Mouse (Mus musculus) Patski (cell line): Measurements from ENCODE around the gene Matk. TPM values are rescaled to one million over a fixed set of nuclear protein-coding genes. Genes with fewer than 3 reads are reported as not detected.

Source experiments
- ATAC-seq: fragments of 100-300 bp; one replicate; pipeline ENCODE4 v1.8.0; 2021
- CTCF ChIA-PET: fragments of 350-600 bp; sonication (Branson Sonifier 250); formaldehyde crosslinking; loops from one replicate; lab custom pipeline; 2022; ENCODE audit warnings: inconsistent platforms; lab: Charles Lee
- POLR2A ChIA-PET: fragments of 350-600 bp; sonication (Branson Sonifier 250); formaldehyde crosslinking; loops from one replicate; lab custom pipeline; 2022; ENCODE audit warnings: antibody characterized with exemption, inconsistent platforms; lab: Charles Lee
- DNase-seq: peaks from one replicate; pipeline ENCODE4 v3.0.0-alpha.2; 2011; ENCODE audit warnings: low read depth, low spot score
- H3K27me3 ChIP-seq: fragments of 371-371 bp; one replicate; pipeline ENCODE4 v1.5.1; 2021
- CTCF ChIP-seq: fragments of 100-300 bp; IDR thresholded peaks from one replicate; pipeline ENCODE4 v1.5.1; 2021
- in situ Hi-C: fragments of 300-500 bp; cut with MboI; formaldehyde crosslinking; loops from 3 replicates; pipeline ENCODE4 v1.11.1; 2018; ENCODE audit warnings: low pct_unique_long_range_greater_than_20kb, mixed read lengths
- polyA plus RNA-seq: library from polyadenylated mRNA; unstranded; gene quantifications from one replicate; pipeline ENCODE4 v1.2.3, GENCODE M21; 2021

Gene Matk
- polyA plus RNA-seq, 1 experiment from 2014 or later: 1.5 TPM

GRCm38 (mm10) chr10:81265540-81265939 is 12.8 kb downstream of the Matk start:
- in situ Hi-C loops: no loop called here
- ChIA-PET CTCF (interaction anchor here (0.7 to 1.4 kb wide), 3 partner anchors 12 to 25 kb away, joined by 3 to 6 read pairs (median 4); no protein-coding TSS in a partner anchor), POLR2A (interaction anchor here (1.0 kb wide), 1 partner anchor 24 kb away, joined by 3 read pairs; no protein-coding TSS in a partner anchor)
- no peaks in the 10 kb centered on the region for H3K27me3 ChIP-seq
- no peak for TF ChIP-seq CTCF
- no peak for DNase-seq
- no peak for ATAC-seq

GRCm38 (mm10) chr10:81266211-81267105 is 13.7 kb downstream of the Matk start, which contains the start of the genes Mrpl54 and Apba3:
Mrpl54 (minus strand) TSS chr10:81266934.
Apba3 (plus strand) TSS chr10:81266960.
- peak; percentile 66 for DNase-seq
- TF ChIP-seq CTCF: no peak
- ChIA-PET POLR2A (interaction anchor here (0.6 kb wide), 1 partner anchor 1190 kb away, joined by 5 read pairs; no protein-coding TSS in a partner anchor), CTCF (interaction anchor here (0.7 to 1.4 kb wide), 5 partner anchors 12 to 26 kb away, joined by 3 to 6 read pairs (median 3); no protein-coding TSS in a partner anchor)
- in situ Hi-C loops: no loop called here
- H3K27me3 ChIP-seq: no peaks in the 10 kb centered on the region
- peak; percentile 63 for ATAC-seq

- no peaks in the 10 kb centered on the region for H3K27me3 ChIP-seq
- peak; percentile 66 for DNase-seq
- no peak for TF ChIP-seq CTCF
- no peak for ATAC-seq
- ChIA-PET POLR2A (interaction anchor here (2.0 kb wide), 1 partner anchor 17 kb away, joined by 8 read pairs; no protein-coding TSS in a partner anchor), CTCF (interaction anchor here (2.1 kb wide), 1 partner anchor 21 kb away, joined by 6 read pairs; no protein-coding TSS in a partner anchor)
- in situ Hi-C loops: no loop called here
Observed at GRCm38 (mm10) chr10:81268056-81268455, 15.3 kb downstream of the Matk start.

- in situ Hi-C loops: no loop called here
- no peak for DNase-seq
- no peaks in the 10 kb centered on the region for H3K27me3 ChIP-seq
- ATAC-seq: no peak
- no peak for TF ChIP-seq CTCF
- ChIA-PET POLR2A (interaction anchor here (2.0 kb wide), 1 partner anchor 16 kb away, joined by 8 read pairs; no protein-coding TSS in a partner anchor), CTCF (interaction anchor here (1.3 to 2.1 kb wide), 2 partner anchors 20 to 24 kb away, joined by 5 to 6 read pairs; partner anchors contain the start of gene Pip5k1c)
Observed at GRCm38 (mm10) chr10:81268643-81269412, 16.1 kb downstream of the Matk start.

- CTCF ChIA-PET: no interaction called here
- DNase-seq: no peak
- no peak for ATAC-seq
- POLR2A ChIA-PET: no interaction called here
- no peak for TF ChIP-seq CTCF
- in situ Hi-C loops: no loop called here
- no peaks in the 10 kb centered on the region for H3K27me3 ChIP-seq
Observed at GRCm38 (mm10) chr10:81272356-81272755, 19.6 kb downstream of the Matk start.

GRCm38 (mm10) chr10:81273842-81274241 is 21.1 kb downstream of the Matk start:
- no peak for ATAC-seq
- POLR2A ChIA-PET: no interaction called here
- in situ Hi-C loops: no loop called here
- no peaks in the 10 kb centered on the region for H3K27me3 ChIP-seq
- no peak for TF ChIP-seq CTCF
- DNase-seq: no peak
- CTCF ChIA-PET: interaction anchor here (1.4 kb wide), 1 partner anchor 19 kb away, joined by 4 read pairs; the partner anchor contains the start of gene Pip5k1c

GRCm38 (mm10) chr10:81277676-81278075 is 24.9 kb downstream of the Matk start:
- in situ Hi-C loops: no loop called here
- POLR2A ChIA-PET: no interaction called here

GRCm38 (mm10) chr10:81279496-81279895 is 26.8 kb downstream of the Matk start:
- no peak for TF ChIP-seq CTCF
- CTCF ChIA-PET: interaction anchor here (1.2 kb wide), 1 partner anchor 26 kb away, joined by 3 read pairs; no protein-coding TSS in a partner anchor
- in situ Hi-C loops: no loop called here
- H3K27me3 ChIP-seq: no peaks in the 10 kb centered on the region
- ATAC-seq: no peak
- POLR2A ChIA-PET: no interaction called here
- no peak for DNase-seq

More at GRCm38 (mm10) chr10:81277676-81278075, 24.9 kb downstream of the Matk start:
- CTCF ChIA-PET: interaction anchor here (0.7 to 1.7 kb wide), 3 partner anchors 10 to 12 kb away, joined by 3 to 5 read pairs (median 3); partner anchors contain the start of gene Apba3
- no peak for DNase-seq
- no peaks in the 10 kb centered on the region for H3K27me3 ChIP-seq
- no peak for TF ChIP-seq CTCF
- no peak for ATAC-seq

- ChIA-PET POLR2A (interaction anchor here (2.5 kb wide), 1 partner anchor 16 kb away, joined by 8 read pairs; no protein-coding TSS in a partner anchor), CTCF (interaction anchor here (1.2 to 2.0 kb wide), 2 partner anchors 9 kb away, joined by 3 to 5 read pairs; partner anchors contain the start of gene Pip5k1c)
- in situ Hi-C loops: no loop called here
- no peak for TF ChIP-seq CTCF
- ATAC-seq (no peak), DNase-seq (no peak)
- no peaks in the 10 kb centered on the region for H3K27me3 ChIP-seq
Observed at GRCm38 (mm10) chr10:81284189-81284588, 31.5 kb downstream of the Matk start.
